In the genomic region with DNA sequence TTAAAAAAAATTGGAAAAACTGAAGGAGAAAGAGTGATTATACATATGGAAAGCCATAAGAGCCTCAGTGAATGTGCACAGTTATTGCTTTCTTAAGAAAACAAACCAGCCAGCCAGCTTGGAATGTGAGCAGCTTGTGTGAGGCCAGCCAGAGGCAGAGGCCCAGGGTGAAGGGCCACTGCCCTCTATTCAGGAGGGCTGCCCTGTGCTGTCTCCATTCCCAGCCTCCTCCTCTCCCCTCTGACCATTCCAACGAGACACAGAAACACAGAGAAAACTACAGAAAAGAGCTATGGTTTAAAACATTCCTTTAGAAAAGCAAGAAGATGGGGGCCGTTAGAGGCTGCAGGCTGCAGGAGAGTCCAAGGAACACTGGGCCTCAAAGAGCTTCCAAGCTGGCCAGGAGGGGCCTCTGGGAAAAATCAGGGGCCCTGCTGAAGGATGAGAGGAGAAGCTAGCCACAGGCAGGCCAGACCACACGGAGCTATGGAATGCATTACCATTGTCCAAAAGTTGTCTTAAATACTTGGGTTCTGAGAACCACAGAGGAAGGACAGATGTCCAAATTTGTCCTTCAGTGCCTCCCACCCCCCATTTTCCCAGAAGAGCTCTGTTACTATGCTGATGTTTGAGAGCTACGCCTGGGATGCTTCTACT, we compare ENCODE assay signal across 9 mouse cellular contexts. TPM values are rescaled to one million over a fixed set of nuclear protein-coding genes. Genes with fewer than 3 reads are reported as not detected.
A peak's percentile ranks its signal among the peaks of the same experiment; 100 is the strongest.
DNase-seq lines count a peak whose midpoint lies in the region; ATAC-seq lines count a peak whose summit lies in the region.
"Had no signal": no experiment of that assay in that cellular context is flagged by ENCODE, and none has a peak within 500 bp of the region (broad histone marks: within the 10 kb centered on the region; RNA-seq: fewer than 3 reads in every experiment).

No protein-coding gene starts in this region.

- 34% methylated on average over 4 of the region's 4 CpGs for WGBS in heart, embryonic 15.5 days
- 26% methylated on average over 4 of the region's 4 CpGs for WGBS in embryonic facial prominence, embryonic 12.5 days
- WGBS in limb, embryonic 15.5 days, result 29% methylated on average over 4 of the region's 4 CpGs

- no peak; the same call in 1 of the 2 replicates for ATAC-seq in heart, embryonic 15.5 days (replicated peaks; ENCODE audit: insufficient number of reproducible peaks, insufficient read depth, low FRiP score, low read depth)
- ATAC-seq in embryonic facial prominence, embryonic 12.5 days (ENCODE audit: insufficient number of reproducible peaks, insufficient read depth, low FRiP score, low TSS enrichment), result no peak
- ATAC-seq in limb, embryonic 15.5 days (ENCODE audit: insufficient number of reproducible peaks, low FRiP score, low TSS enrichment, low read depth), result peak; percentile 82

- H3K4me3 ChIP-seq in heart, embryonic 15.5 days, result no peak overlapping the region
- H3K4me3 ChIP-seq in embryonic facial prominence, embryonic 12.5 days, result no peak overlapping the region
- no peak overlapping the region for H3K4me3 ChIP-seq in limb, embryonic 15.5 days

- H3K27me3 ChIP-seq in heart, embryonic 15.5 days, result no peaks in the 10 kb centered on the region
- H3K27me3 ChIP-seq in embryonic facial prominence, embryonic 12.5 days, result no peaks in the 10 kb centered on the region
- H3K27me3 ChIP-seq in limb, embryonic 15.5 days, result no peaks in the 10 kb centered on the region

- DNase-seq in heart, adult 11 months, result no peak
- DNase-seq in 3T3-L1 (ENCODE audit: low read depth, low spot score), result peak; percentile 51
- DNase-seq in cerebellum, postnatal 14 days, result no peak
- DNase-seq in cerebellum, postnatal 10 days, result no peak
- no peak for DNase-seq in thymus, postnatal 14 days
- DNase-seq: lung, adult 2 months had no signal

- no peak overlapping the region for H3K4me2 ChIP-seq in heart, embryonic 15.5 days
- H3K4me2 ChIP-seq in embryonic facial prominence, embryonic 12.5 days (replicated peaks), result no peak overlapping the region
- no peak overlapping the region for H3K4me2 ChIP-seq in limb, embryonic 15.5 days

- H3K36me3 ChIP-seq in heart, embryonic 15.5 days, result no peaks in the 10 kb centered on the region
- H3K36me3 ChIP-seq in embryonic facial prominence, embryonic 12.5 days, result no peaks in the 10 kb centered on the region
- no peaks in the 10 kb centered on the region for H3K36me3 ChIP-seq in limb, embryonic 15.5 days

- no peak overlapping the region for H3K9ac ChIP-seq in heart, embryonic 15.5 days
- no peak overlapping the region for H3K9ac ChIP-seq in embryonic facial prominence, embryonic 12.5 days
- no peak overlapping the region for H3K9ac ChIP-seq in limb, embryonic 15.5 days

- no peaks in the 10 kb centered on the region for H3K9me3 ChIP-seq in heart, embryonic 15.5 days (replicated peaks)
- no peaks in the 10 kb centered on the region for H3K9me3 ChIP-seq in embryonic facial prominence, embryonic 12.5 days
- H3K9me3 ChIP-seq in limb, embryonic 15.5 days, result no peaks in the 10 kb centered on the region

- peak overlapping the region; percentile 72 for H3K27ac ChIP-seq in heart, embryonic 15.5 days
- H3K27ac ChIP-seq in embryonic facial prominence, embryonic 12.5 days, result peak overlapping the region; percentile 88
- peak overlapping the region; percentile 90 for H3K27ac ChIP-seq in limb, embryonic 15.5 days

- peaks cover 18% of the 10 kb centered on the region for H3K4me1 ChIP-seq in heart, embryonic 15.5 days (replicated peaks)
- H3K4me1 ChIP-seq in embryonic facial prominence, embryonic 12.5 days, result peaks cover 29% of the 10 kb centered on the region
- H3K4me1 ChIP-seq in limb, embryonic 15.5 days, result peaks cover 40% of the 10 kb centered on the region

RNA-seq across cellular contexts. Expression of gene Cpa1, which starts 2.7 kb away (rescaled TPM):
- 3.2 and 5.0 TPM in 2 replicates for polyA plus RNA-seq in heart, embryonic 15.5 days (2015; fragmentation: Nextera tagmentation; extraction: Ambion mirVana)
- polyA plus RNA-seq in embryonic facial prominence, embryonic 12.5 days (2016; fragmentation: Nextera tagmentation; extraction: Ambion mirVana), result 0.22 and 0.29 TPM in 2 replicates
- polyA plus RNA-seq in limb, embryonic 15.5 days (2015; fragmentation: Nextera tagmentation; extraction: Ambion mirVana), result 1.7 and 1.9 TPM in 2 replicates

RNA-seq across cellular contexts. Expression of gene Cpa5, which starts 25.5 kb away (rescaled TPM):
- 0.32 and 0.58 TPM in 2 replicates for polyA plus RNA-seq in heart, embryonic 15.5 days (2015; fragmentation: Nextera tagmentation; extraction: Ambion mirVana)
- polyA plus RNA-seq in embryonic facial prominence, embryonic 12.5 days (2016; fragmentation: Nextera tagmentation; extraction: Ambion mirVana), result 0.22 and 0.33 TPM in 2 replicates
- 0.27 and 0.83 TPM in 2 replicates for polyA plus RNA-seq in limb, embryonic 15.5 days (2015; fragmentation: Nextera tagmentation; extraction: Ambion mirVana)
- polyA plus RNA-seq: lung, adult 2 months had no signal

RNA-seq across cellular contexts. Expression of gene Cep41, which starts 57.2 kb away (rescaled TPM):
- polyA plus RNA-seq in heart, embryonic 15.5 days (2015; fragmentation: Nextera tagmentation; extraction: Ambion mirVana), result 9.3 and 10.0 TPM in 2 replicates
- 23.8 and 26.3 TPM in 2 replicates for polyA plus RNA-seq in embryonic facial prominence, embryonic 12.5 days (2016; fragmentation: Nextera tagmentation; extraction: Ambion mirVana)
- polyA plus RNA-seq in limb, embryonic 15.5 days (2015; fragmentation: Nextera tagmentation; extraction: Ambion mirVana), result 28.6 and 46.4 TPM in 2 replicates
